Mouse (Mus musculus): Measurements from ENCODE around the gene Efna5. TPM values are rescaled to one million over a fixed set of nuclear protein-coding genes. Genes with fewer than 3 reads are reported as not detected.

The Efna5 gene
- polyA plus RNA-seq, 1 experiment from 2014 or later, result 70.3 TPM

- Histone ChIP-seq H3K4me3 (ENCODE audit: low read depth, low read length) (no peak overlapping the region), H3K9me3 (replicated peaks; ENCODE audit: control insufficient read depth, low read length) (no peaks in the 10 kb centered on the region), H3K4me2 (ENCODE audit: low read depth, low read length) (no peak overlapping the region), H3K27me3 (ENCODE audit: control insufficient read depth, insufficient read depth, low read length) (no peaks in the 10 kb centered on the region), H3K36me3 (replicated peaks; ENCODE audit: control insufficient read depth, insufficient read depth, low read depth, low read length) (no peaks in the 10 kb centered on the region), H3K9ac (replicated peaks; ENCODE audit: low read length) (no peak overlapping the region), H3K27ac (replicated peaks; ENCODE audit: low read depth, low read length) (no peak overlapping the region), H3K4me1 (ENCODE audit: control insufficient read depth, insufficient read depth, low read length) (no peaks in the 10 kb centered on the region)
- 65% methylated on average over 4 of the region's 4 CpGs for WGBS
- ATAC-seq (replicated peaks; ENCODE audit: insufficient number of reproducible peaks, low FRiP score, low TSS enrichment, low read depth) (no peak), DNase-seq (ENCODE audit: low spot score) (peak; percentile 42)
These were observed 313.1 kb downstream of the Efna5 start for GRCm38 (mm10) chr17:62568019-62568418.

- no peak overlapping the region for H3K4me3 ChIP-seq (ENCODE audit: low read depth, low read length)
- no peak overlapping the region for H3K27ac ChIP-seq (replicated peaks; ENCODE audit: low read depth, low read length)
- no peak for DNase-seq (ENCODE audit: low spot score)
- H3K4me1 ChIP-seq (ENCODE audit: control insufficient read depth, insufficient read depth, low read length), result no peaks in the 10 kb centered on the region
- H3K4me2 ChIP-seq (ENCODE audit: low read depth, low read length), result no peak overlapping the region
- no peaks in the 10 kb centered on the region for H3K36me3 ChIP-seq (replicated peaks; ENCODE audit: control insufficient read depth, insufficient read depth, low read depth, low read length)
- WGBS, result 81% methylated on average over 1 of the region's 1 CpGs
- no peaks in the 10 kb centered on the region for H3K27me3 ChIP-seq (ENCODE audit: control insufficient read depth, insufficient read depth, low read length)
- ATAC-seq (replicated peaks; ENCODE audit: insufficient number of reproducible peaks, low FRiP score, low TSS enrichment, low read depth), result no peak
- no peak overlapping the region for H3K9ac ChIP-seq (replicated peaks; ENCODE audit: low read length)
- no peaks in the 10 kb centered on the region for H3K9me3 ChIP-seq (replicated peaks; ENCODE audit: control insufficient read depth, low read length)
These were observed 315.5 kb downstream of the Efna5 start for GRCm38 (mm10) chr17:62565632-62566031.

- no peak overlapping the region for H3K4me2 ChIP-seq (ENCODE audit: low read depth, low read length)
- no peak overlapping the region for H3K9ac ChIP-seq (replicated peaks; ENCODE audit: low read length)
- H3K27me3 ChIP-seq (ENCODE audit: control insufficient read depth, insufficient read depth, low read length), result no peaks in the 10 kb centered on the region
- WGBS, result 87% methylated on average over 7 of the region's 7 CpGs
- no peaks in the 10 kb centered on the region for H3K36me3 ChIP-seq (replicated peaks; ENCODE audit: control insufficient read depth, insufficient read depth, low read depth, low read length)
- H3K9me3 ChIP-seq (replicated peaks; ENCODE audit: control insufficient read depth, low read length), result no peaks in the 10 kb centered on the region
- H3K4me3 ChIP-seq (ENCODE audit: low read depth, low read length), result no peak overlapping the region
- no peak overlapping the region for H3K27ac ChIP-seq (replicated peaks; ENCODE audit: low read depth, low read length)
- DNase-seq (ENCODE audit: low spot score) (no peak), ATAC-seq (replicated peaks; ENCODE audit: insufficient number of reproducible peaks, low FRiP score, low TSS enrichment, low read depth) (no peak)
- H3K4me1 ChIP-seq (ENCODE audit: control insufficient read depth, insufficient read depth, low read length), result no peaks in the 10 kb centered on the region
These were observed 318.7 kb downstream of the Efna5 start for GRCm38 (mm10) chr17:62562439-62562838.

GRCm38 (mm10) chr17:62557215-62557614 lies 323.9 kb downstream of the Efna5 start:
- 65% methylated on average over 6 of the region's 6 CpGs for WGBS
- Histone ChIP-seq H3K9ac (replicated peaks; ENCODE audit: low read length) (no peak overlapping the region), H3K36me3 (replicated peaks; ENCODE audit: control insufficient read depth, insufficient read depth, low read depth, low read length) (no peaks in the 10 kb centered on the region), H3K27me3 (ENCODE audit: control insufficient read depth, insufficient read depth, low read length) (no peaks in the 10 kb centered on the region), H3K9me3 (replicated peaks; ENCODE audit: control insufficient read depth, low read length) (no peaks in the 10 kb centered on the region), H3K4me2 (ENCODE audit: low read depth, low read length) (no peak overlapping the region), H3K4me1 (ENCODE audit: control insufficient read depth, insufficient read depth, low read length) (no peaks in the 10 kb centered on the region), H3K27ac (replicated peaks; ENCODE audit: low read depth, low read length) (no peak overlapping the region), H3K4me3 (ENCODE audit: low read depth, low read length) (no peak overlapping the region)
- DNase-seq (ENCODE audit: low spot score), result no peak
- ATAC-seq (replicated peaks; ENCODE audit: insufficient number of reproducible peaks, low FRiP score, low TSS enrichment, low read depth), result no peak
